Mouse (Mus musculus) midbrain, embryonic 12.5 days (tissue): ENCODE results near the gene Mpv17. TPM values are rescaled to one million over a fixed set of nuclear protein-coding genes. Genes with fewer than 3 reads are reported as not detected.
A peak's percentile ranks its signal among the peaks of the same experiment; 100 is the strongest.

Experiments used
- ATAC-seq: fragments of 200-750 bp; cut with Nextera tagmentation; 2 replicates; pipeline ENCODE4 v1.8.0; 2017; ENCODE audit warnings: low read depth, moderate TSS enrichment, moderate library complexity; ENCODE audit not compliant: low FRiP score
- H3K27ac ChIP-seq: fragments of 300-500 bp; sonication (generic); replicated peaks from 2 replicates; pipeline ENCODE4 v1.5.1; 2016; ENCODE audit warnings: mild to moderate bottlenecking
- H3K27me3 ChIP-seq: fragments of 300-500 bp; sonication (generic); 2 replicates; pipeline ENCODE4 v1.6.1; 2016; ENCODE audit warnings: mild to moderate bottlenecking
- H3K36me3 ChIP-seq: fragments of 300-500 bp; sonication (generic); 2 replicates; pipeline ENCODE4 v1.6.1; 2016
- H3K4me1 ChIP-seq: fragments of 300-500 bp; sonication (generic); 2 replicates; pipeline ENCODE4 v1.6.1; 2016
- H3K4me2 ChIP-seq: fragments of 300-500 bp; sonication (generic); replicated peaks from 2 replicates; pipeline ENCODE4 v1.6.1; 2016; ENCODE audit warnings: mild to moderate bottlenecking, moderate library complexity
- H3K4me3 ChIP-seq: fragments of 300-500 bp; sonication (generic); 2 replicates; pipeline ENCODE4 v1.5.1; 2016; ENCODE audit warnings: mild to moderate bottlenecking
- H3K9ac ChIP-seq: fragments of 300-500 bp; sonication (generic); replicated peaks from 2 replicates; pipeline ENCODE4 v1.6.1; 2016; ENCODE audit warnings: mild to moderate bottlenecking, moderate library complexity
- H3K9me3 ChIP-seq: fragments of 300-500 bp; sonication (generic); 2 replicates; pipeline ENCODE4 v1.6.1; 2016; ENCODE audit warnings: mild to moderate bottlenecking
- WGBS: fragments of 180-500 bp; shearing (Covaris S2); methylation state at CpG from one replicate; pipeline ENCODE4 v1.1.7; 2016; 5-methylcytosine and 5-hydroxymethylcytosine counted together
- polyA plus RNA-seq: library from polyadenylated mRNA; unstranded; fragments of >200 nt; fragmentation: Nextera tagmentation; extraction: Ambion mirVana; gene quantifications from 2 replicates; pipeline ENCODE4 v1.2.1, GENCODE M21; 2016

Gene Mpv17
- polyA plus RNA-seq, 1 experiment from 2014 or later: 56.8 TPM

DNA sequence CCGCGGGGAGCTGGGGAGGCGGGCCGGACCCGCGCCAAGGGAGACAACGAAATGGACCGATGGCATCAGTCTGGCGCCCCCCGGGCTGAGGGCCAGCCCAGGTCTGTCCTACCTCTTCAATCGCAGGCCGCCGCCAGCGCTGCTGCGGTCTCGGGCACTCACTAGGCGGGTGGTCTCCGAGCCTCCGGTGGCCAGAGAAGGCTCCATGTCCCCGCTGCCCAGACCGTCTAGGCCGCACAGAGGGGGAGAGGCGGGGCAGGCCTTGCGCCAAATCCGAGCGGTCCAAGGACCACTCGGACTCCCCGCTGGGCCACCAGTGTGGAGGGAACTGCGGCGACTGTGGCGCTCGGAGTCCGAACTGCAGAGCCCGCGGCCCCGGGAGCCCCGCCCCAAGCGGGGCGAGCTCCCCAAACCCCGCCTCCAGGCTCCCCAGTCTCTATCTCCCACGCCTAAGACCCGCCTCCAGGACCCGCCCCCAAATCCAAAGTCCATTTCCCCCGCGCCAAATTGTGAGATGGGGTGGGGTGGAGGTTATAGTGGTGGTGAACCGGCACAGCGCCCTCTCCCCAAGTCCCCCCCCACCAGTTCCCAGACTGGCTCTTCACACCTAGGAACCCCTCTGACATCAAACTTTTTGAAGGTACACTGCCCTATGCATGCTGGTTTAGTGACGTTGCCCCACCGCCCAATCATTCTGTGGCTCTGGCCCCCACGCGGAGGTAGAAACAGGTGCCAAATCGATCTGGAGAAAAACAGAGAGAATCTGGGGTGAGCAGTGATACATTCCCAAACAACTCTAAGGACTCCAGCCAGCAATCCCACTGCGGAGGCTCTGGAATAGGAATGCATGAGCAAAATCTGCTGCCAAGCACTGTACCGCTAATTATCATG lies 60.7 kb downstream of the Mpv17 start:
- Histone ChIP-seq H3K27ac (0 out of 2 replicates have a peak overlapping the region, but pooled peaks have one; percentile 10), H3K4me3 (peak overlapping the region; percentile 53), H3K9ac (peak overlapping the region; percentile 68), H3K9me3 (no peaks in the 10 kb centered on the region), H3K27me3 (peaks cover 99% of the 10 kb centered on the region), H3K36me3 (no peaks in the 10 kb centered on the region), H3K4me2 (peak overlapping the region; percentile 63), H3K4me1 (peaks cover 36% of the 10 kb centered on the region)
- ATAC-seq: peak; percentile 62
- under 1% methylated on average over 51 of the region's 54 CpGs for WGBS

DNA sequence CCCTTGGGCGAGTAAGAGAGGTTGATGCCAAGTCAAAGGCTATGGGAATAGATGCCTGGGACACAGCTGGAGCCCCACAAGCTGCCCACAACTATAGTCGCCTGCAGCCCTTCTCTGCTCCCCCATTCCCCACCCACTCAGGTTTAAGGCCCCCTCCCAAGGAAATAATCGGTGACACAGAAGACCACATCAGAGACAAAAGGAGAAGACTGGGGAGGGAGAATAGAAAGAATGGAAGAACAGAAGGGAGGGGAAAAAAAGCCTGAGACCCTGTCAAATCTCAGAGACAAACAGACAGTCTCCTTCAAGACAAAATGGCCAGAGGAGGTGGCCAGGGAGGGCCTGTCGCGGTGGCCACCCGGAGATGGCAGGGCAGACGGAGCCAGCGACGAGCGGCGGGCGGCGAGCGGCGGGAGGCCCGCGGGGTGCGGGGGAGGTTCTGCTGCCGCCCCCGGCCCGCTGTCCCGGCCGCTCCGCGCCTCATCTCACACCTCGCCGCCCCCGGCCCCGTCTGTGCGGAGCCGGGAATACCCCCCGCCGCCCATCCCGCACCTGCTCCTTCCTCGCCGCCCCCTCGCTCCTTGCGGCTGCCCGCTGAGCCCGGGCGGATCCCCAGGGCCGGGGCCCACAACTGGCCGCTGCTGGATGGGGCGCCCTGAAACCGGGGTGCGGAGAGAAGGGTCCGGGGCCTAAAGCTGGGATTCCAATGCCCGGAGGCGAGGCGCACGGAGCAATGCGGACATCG lies 61.6 kb downstream of the Mpv17 start:
- H3K27ac ChIP-seq: no peak overlapping the region
- H3K4me2 ChIP-seq: peak overlapping the region; percentile 63
- H3K9me3 ChIP-seq: no peaks in the 10 kb centered on the region
- WGBS: 2% methylated on average over 41 of the region's 53 CpGs
- ATAC-seq: 0 out of 2 replicates have a peak, but pooled peaks have one; percentile 8
- peaks cover 98% of the 10 kb centered on the region for H3K27me3 ChIP-seq
- H3K4me1 ChIP-seq: peaks cover 36% of the 10 kb centered on the region
- H3K4me3 ChIP-seq: peak overlapping the region; percentile 53
- H3K9ac ChIP-seq: peak overlapping the region; percentile 68
- H3K36me3 ChIP-seq: no peaks in the 10 kb centered on the region

Other genes starting within 250 kb of the Mpv17 start
- gene Ost4, start 246.5 kb downstream of the Mpv17 start, polyA plus RNA-seq: 298 and 304 TPM in 2 replicates
- gene Emilin1, start 240.8 kb downstream of the Mpv17 start, polyA plus RNA-seq: 49.8 and 79.9 TPM in 2 replicates
- gene Khk, start 232.8 kb downstream of the Mpv17 start, polyA plus RNA-seq: 5.6 TPM in 2 replicates
- 7.8 and 9.0 TPM in 2 replicates for gene Cgref1, start 208.7 kb downstream of the Mpv17 start, polyA plus RNA-seq
- 121 and 131 TPM in 2 replicates for gene Preb, start 193.9 kb downstream of the Mpv17 start, polyA plus RNA-seq
- gene Tcf23, start 185.6 kb downstream of the Mpv17 start, polyA plus RNA-seq: not detected in 2 replicates
- 117 and 120 TPM in 2 replicates for gene Atraid, start 105.9 kb downstream of the Mpv17 start, polyA plus RNA-seq
- gene Slc5a6, start 105.3 kb downstream of the Mpv17 start, polyA plus RNA-seq: 11.7 and 12.9 TPM in 2 replicates
- 39.2 and 39.7 TPM in 2 replicates for gene Cad, start 99.5 kb downstream of the Mpv17 start, polyA plus RNA-seq
- not detected in 2 replicates for gene Dnajc5g, start 48.0 kb downstream of the Mpv17 start, polyA plus RNA-seq
- 10.7 and 11.2 TPM in 2 replicates for gene Slc30a3, start 46.0 kb downstream of the Mpv17 start, polyA plus RNA-seq
- not detected in 2 replicates for gene Trim54, start 37.5 kb downstream of the Mpv17 start, polyA plus RNA-seq
- gene Ucn, start 15.4 kb downstream of the Mpv17 start, polyA plus RNA-seq: not detected in 2 replicates
- gene Gm29609, start 25.7 kb upstream of the Mpv17 start, polyA plus RNA-seq: 1.3 and 3.6 TPM in 2 replicates
- gene Gtf3c2, start 25.9 kb upstream of the Mpv17 start, polyA plus RNA-seq: 97.3 and 97.6 TPM in 2 replicates
- gene Snx17, start 39.0 kb upstream of the Mpv17 start, polyA plus RNA-seq: 141 and 153 TPM in 2 replicates
- gene Eif2b4, start 39.2 kb upstream of the Mpv17 start, polyA plus RNA-seq: 65.6 and 68.0 TPM in 2 replicates
- gene Zfp513, start 48.1 kb upstream of the Mpv17 start, polyA plus RNA-seq: 22.0 and 25.2 TPM in 2 replicates
- gene Ppm1g, start 66.4 kb upstream of the Mpv17 start, polyA plus RNA-seq: 163 and 167 TPM in 2 replicates
- gene Nrbp1, start 86.6 kb upstream of the Mpv17 start, polyA plus RNA-seq: 144 and 151 TPM in 2 replicates
- 0.63 and 0.71 TPM in 2 replicates for gene Gm9970, start 87.0 kb upstream of the Mpv17 start, polyA plus RNA-seq
- gene Krtcap3, start 97.4 kb upstream of the Mpv17 start, polyA plus RNA-seq: 3.3 and 4.7 TPM in 2 replicates
- 50.7 and 56.1 TPM in 2 replicates for gene Ift172, start 136.9 kb upstream of the Mpv17 start, polyA plus RNA-seq
- 57.8 and 64.6 TPM in 2 replicates for gene Fndc4, start 141.8 kb upstream of the Mpv17 start, polyA plus RNA-seq
- 0.20 and 0.48 TPM in 2 replicates for gene Gckr, start 143.2 kb upstream of the Mpv17 start, polyA plus RNA-seq